Mouse (Mus musculus) MEL-GATA-1-ER (cell line): ENCODE measurements around the gene Trub1.

ENCODE experiments used
- DNase-seq: peaks from one replicate; pipeline ENCODE4 v3.0.0-alpha.2; 2012; ENCODE audit warnings: low read depth; ENCODE audit errors: extremely low read depth

Trub1 gene

DNA sequence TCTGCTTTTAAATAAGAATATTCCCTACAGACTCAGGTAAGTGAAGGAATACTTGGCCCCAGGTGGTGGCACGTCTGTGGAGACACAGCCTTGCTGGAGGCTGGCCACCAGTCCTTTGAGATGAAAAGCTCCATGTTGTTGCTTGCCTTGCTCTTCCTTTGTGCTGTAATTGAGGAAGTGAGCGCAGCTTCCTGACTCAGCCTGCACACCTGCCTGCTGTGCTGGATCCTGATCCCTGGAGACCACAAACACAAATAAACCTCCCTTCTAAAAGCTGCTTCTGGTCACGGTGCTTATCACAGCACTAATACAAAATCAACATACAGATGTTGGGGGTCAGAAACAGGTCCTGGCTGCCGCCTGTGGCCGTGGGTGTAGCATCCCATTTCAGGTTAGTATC, 41.3 kb downstream of the Trub1 start:
- DNase-seq: no peak

DNA sequence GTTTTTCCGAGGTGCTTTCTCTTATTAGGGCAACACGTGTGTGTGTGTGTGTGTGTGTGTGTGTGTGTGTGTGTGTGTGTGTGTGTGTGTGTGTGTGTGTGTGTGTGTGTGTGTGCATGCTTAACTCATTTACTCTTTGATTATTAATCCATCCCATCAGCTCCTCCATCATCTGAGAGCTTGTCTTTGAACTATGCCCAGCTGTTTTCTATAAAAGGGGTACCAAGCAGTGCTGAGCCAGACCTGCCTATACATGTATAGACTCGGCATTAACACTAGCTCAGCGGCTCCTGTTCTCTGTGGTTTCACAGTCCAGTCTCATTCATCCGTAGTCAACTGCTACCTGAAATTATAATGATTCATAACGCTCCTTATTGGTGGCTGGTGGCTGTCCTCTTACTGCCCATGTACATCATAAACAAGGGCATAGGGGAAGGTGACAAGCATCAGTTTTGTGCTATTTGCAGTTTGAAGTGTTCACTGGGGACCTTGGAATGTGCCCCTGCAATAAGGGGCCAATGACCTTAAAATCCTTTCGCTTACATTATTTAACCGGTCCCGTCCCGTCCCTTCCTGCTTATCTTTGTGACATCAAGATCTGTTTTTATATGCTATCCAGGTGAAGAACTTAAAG, 45.5 kb downstream of the Trub1 start:
- no peak for DNase-seq

DNA sequence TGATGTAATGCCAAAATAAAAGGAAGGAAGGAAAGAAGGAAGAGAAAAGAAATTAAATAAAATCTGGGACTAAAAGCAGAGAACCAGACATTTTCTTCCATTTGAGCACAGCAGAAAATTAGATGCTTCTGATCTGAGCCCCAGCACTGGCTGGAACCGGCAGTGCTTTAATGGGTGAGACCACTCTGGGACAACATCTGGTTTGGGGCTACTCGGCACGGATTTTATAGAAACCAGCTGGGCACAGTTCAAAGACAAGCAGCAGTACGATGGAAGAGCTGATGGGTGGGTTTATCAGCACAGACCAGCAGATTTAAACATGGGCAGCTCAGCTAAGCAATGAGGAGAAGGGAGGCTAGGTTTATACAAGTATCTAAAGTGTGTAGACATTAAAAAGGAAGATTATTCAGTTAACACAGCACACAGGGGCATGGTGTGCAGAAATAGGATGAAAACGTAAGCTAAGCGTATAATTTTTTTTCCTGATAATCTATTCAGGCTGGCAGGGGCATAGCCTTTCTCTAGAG, 46.2 kb downstream of the Trub1 start:
- DNase-seq: no peak

DNA sequence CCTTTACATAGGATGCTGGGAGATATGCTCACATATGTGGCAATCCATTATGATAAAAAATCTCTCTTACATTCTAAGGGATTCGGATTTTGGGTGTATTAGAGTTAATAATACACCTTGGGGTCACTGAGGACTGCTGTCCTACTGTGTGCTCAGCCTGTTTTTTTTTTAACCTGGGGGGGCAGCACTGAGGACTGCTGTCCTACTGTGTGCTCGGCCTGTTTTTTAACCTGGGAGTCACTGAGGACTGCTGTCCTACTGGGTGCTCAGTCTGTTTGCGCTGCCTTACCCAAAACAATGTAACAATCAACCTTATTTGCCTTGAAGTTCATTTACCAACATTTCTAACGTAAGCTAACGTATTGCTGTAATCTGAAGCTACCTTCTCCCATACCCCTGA, 47.5 kb downstream of the Trub1 start:
- no peak for DNase-seq

DNA sequence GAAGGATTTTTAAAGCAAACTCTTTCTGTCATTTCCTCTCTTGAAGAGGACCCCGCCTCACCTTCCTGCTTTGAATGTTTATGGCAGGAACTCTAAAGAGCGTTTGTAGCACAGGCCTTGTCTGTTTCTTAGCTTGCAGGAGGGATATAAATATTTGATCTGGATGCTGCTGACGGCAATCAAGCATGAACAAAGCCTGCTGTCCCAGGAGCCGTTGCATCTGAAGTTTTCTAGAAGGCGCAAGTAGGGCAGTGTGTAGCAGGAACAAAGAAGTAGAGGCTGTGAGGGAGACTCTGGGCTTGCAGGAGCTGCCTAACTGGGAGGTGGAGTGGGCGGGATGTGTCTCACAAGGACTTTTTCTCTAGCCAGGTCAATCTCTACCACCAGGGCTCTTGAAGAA, 50.4 kb downstream of the Trub1 start:
- DNase-seq: no peak

DNA sequence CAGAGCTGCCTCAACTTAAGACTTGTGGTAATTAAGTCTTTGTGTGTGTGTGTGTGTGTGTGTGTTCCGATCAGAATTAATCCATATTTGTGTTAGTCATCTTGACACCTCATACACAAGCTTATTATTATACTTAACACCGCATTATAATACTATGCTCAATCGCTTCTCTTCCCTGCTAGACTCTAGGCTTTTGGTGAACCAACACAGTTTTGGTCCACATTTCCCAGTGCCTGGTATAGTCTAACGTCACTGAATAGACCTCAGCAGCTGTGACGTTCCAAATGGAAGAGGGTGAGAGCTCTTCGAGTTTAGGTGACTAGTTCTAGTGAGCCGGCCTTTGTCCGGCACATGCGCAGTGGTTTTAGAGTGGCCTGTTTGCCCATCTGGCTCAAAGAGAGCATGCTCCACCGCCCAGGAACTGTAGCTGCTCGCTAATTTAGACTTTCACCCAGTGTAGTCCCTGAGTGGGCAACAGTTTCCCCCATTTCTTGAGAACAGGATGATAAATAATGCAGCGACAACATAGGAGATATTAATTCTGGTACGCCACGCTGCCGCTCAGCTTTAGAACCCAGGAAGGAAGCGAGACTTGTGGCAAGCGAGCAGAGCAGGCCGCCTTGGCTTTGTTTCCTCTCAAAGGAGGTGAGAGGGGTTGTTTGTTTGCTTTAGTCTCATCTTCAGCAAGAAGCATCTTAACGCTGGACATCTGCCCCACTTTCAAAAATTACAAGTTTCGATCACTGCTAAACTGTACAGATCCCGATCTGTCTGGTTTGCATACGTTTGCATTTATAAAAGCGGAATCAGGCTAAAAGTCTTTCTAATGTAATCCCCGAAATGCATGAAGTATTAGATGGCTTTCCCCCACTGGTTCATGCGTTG, 52.6 kb downstream of the Trub1 start:
- no peak for DNase-seq

DNA sequence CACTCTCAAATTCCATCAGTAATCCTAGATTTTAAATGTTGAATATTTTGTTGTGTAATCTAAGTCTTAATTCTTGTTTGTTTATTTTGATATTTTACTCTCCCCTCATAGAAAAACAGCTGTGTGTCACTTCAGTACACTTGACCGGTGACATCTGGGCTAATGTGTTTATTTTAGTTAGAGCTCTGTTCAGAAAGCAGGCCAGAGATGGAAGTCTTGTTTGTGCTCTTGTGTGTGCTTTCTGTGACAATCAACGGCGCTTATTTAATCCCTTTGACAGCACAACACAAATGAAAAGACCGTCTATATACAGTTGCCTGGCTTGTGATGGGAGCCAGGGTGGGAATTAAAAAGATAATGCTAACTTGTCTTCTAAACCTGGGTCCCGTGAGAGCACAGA, 53.9 kb downstream of the Trub1 start:
- DNase-seq: no peak

DNA sequence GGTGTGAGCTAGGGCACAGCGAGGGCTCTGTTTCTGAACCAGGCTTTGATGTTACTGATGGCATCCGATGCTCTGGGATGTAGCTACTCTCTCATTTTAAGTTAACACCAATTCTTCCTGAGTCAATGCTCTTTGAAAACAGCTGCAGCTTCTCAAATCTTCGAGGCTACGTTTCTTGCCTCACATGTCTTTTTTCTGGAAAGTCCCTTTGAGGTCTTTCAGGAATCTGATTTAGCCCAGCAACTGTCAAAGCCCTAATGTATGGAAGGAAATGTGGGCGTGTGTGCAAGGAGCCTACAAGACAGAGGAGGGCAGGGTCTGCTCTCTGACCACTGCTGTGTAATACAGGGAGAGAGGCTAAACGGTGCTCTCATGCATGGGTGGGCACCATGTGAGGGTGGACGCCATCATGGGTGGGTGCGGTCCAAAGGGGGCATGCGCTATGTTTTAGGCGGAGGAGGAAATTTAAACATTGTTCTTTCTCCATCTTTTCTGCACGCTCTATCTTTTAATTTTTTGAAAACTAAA, 55.6 kb downstream of the Trub1 start:
- no peak for DNase-seq

DNA sequence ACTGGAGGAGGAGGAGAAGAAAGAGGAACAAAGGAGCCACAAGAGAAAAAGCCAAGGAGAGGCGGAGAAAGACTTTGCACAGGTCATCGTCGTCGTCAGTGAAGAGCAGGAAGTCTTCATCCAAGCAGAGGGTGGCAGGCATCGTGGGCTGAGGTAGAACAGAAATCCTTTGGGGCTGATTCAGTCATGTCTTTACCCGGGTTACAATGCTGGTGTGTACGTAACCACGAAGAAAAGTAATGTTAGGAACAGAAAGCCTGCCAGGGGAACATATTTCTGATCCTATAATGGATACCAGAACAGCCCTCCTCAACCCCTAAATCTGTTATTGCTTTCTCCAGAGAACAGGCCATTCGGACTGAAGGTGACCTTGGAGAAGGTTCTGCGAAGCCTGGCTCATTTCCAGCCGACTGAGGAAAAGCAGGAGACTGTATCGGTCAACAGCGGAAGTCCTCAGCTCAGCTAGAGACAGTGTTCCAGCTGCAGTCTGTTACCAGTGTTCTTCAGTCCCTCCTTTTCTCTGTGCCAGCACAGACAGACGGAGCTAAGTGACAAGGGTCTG, 57.1 kb downstream of the Trub1 start:
- peak; percentile 71 for DNase-seq

DNA sequence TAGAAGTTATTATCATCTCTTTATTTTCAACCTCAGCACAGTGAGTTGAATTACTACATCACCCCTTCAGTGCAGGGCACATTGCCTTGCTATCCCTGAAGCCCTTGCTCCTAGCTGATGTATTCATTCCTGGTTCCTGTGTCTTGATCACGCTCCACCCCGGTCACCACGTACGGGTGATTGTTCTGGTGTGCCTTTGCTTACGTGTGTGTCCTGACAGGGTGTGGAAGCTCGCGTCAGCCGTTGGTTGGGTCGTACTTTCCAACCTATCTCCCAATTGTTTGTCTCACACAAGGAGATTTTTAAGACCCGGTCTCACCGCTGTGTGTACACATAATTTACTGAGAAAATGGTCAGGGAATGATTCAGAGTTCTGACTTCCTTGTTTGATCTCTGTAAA, 58.1 kb downstream of the Trub1 start:
- DNase-seq: no peak

DNA sequence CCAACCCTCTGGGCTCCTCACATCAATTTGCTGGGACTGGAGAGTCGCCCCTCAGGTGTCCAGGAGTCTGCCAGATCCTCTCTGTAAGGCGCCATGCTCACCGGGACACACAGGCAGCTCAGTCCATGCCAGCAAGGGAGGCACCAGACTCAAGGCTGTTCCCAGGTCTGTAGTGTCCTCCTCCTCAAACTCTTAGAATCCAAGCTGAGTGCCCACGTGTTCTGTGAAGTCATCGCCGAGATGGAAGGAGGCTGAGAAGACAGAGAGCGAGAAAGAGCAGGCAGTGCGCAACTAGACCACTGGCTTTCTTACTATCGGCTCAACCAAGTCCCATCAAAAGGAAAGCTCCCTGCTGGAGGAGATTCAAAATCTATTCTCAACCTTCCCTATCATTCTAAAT, 60.4 kb downstream of the Trub1 start:
- DNase-seq: no peak

DNA sequence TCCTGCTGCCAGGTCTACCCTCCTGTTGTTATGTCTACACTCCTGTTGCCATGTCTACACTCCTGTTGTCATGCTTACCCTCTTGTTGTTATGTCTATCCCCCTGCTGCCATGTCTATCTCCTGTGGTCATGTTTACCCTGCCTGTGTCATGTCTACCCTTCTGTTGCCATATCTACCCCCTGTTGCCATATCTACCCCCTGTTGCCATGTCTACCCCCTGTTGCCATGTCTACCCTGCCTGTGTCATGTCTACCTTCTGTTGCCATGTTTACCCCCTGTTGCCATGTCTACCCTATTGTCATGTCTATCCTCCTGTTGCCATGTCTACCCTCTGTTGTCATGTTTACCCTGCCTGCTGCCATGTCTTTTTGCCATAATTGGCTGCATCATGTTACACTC, 69.0 kb downstream of the Trub1 start:
- no peak for DNase-seq

DNA sequence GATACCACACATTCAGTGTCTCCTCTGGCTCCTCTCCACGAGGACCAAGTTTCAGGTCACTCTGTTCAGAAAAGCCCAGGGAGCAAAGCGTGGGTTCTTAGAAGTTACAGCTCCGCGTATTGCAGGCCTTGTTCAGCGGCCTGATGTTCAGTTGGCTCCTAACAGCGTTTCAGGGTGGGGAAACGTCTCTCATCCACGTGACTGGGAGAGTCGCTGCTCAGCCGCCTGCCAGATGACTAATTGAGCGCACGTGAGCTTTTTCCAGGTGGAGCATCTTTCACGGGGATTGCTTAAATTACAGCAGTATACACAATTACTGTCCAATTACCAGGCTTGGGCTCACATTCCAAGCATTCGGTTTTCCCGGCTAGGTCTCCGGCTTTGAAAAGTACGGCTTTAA, 70.7 kb downstream of the Trub1 start:
- no peak for DNase-seq

DNA sequence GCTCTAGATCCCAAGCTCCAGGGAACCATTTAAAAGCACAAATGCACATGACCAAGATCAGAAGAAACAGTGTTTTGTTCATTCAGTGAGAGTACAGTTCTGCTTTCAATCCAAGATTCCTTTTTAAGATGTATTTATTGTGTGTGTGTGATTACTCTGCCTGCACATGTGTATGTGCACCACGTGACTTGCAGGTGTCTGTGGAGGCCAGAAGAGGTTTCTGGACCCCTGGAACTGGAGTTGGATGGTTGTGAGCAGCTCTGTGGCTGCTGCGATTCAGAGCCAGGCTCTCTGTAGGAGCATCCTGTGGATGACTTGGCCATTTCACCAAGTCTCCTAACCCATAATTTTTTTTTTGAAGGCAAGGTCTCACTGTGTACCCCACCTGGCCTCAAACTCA, 73.0 kb downstream of the Trub1 start:
- no peak for DNase-seq

DNA sequence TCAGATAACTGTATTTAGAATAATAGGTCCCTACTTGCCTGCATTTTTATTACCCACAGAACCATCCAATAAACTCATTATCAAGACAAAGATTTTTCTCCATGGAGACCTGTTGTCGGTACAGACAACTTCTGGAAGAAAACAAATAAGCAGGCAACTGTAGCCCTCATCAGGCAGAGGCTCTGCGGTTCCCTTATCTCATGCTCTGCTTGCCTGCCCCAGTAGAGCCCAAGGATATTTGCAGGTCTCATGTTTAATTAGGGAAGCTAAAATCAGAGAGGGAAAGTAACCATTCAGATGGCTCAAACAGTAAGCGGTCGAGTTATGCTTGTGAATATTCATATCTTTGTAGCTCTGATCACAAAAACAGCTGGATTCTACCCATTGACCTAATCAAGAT, 77.5 kb downstream of the Trub1 start:
- DNase-seq: peak; percentile 66

DNA sequence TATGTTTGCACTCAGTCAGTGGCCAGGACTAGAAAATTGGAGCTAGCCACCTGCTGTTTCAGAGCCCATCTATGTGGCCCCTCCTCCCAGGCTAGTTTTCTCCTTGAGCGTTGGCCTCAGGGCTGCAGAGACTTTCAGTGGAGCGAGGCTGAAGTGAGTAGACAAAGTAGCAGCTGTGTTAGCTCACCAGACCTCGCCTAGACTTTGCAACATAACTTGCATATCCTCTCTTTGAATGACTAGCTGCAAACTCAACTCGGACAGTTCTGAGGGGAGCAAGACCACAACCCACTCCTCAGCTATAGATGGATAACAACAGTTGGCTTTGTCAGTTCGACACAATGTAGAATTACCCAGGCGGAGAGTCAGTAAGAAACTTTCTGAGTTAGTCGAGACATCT, 81.5 kb downstream of the Trub1 start:
- no peak for DNase-seq

DNA sequence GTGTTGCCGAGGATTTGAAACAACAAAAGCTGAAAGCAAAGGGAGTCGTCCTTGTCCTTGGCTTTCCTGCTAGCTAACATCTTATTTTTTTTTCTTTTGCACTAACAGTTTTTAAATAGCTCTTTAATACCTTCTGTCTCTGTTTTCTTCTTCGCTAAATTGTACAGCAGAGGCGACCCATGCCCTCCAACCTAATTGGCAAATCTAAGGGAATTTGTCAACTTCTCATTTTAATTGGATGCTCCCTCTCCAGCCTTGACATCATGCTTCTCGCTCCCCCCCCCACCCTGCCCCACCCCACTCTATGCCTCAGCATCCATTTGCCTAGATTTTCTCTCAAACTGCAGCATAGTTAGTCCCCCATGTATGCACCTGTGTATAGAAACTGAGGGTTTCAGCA, 83.8 kb downstream of the Trub1 start:
- DNase-seq: no peak

DNA sequence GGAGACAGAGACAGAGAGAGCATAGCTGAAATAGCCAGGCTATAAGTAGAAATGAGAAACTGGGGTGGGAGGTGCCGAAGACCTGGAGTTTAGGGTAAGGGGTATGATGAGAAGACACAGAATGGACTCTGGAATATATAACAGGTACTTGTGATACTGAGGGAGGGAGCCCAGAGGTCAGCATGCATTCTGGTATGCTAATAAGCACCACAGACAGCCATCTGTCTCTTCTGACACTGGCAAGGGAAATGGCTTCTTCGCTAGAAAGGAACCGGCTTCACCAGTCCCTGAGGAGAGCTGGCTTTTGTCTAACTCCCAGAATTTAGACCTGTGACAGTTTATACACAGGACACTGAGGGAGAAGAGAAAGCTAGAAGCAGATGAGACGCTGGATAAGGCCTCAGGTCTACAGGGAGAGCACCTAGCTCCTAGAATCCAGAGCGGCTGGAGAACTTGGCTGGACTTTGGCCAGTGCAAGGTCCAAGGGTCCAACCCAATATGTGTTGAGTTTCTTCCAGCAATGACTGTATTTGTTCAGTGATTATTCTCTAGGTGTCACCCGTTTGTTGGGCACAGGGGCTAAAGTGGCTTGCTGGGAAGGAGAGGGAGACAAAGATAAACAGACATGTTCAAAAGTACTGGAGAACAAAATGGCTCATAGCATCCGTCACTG, 84.9 kb downstream of the Trub1 start:
- no peak for DNase-seq

DNA sequence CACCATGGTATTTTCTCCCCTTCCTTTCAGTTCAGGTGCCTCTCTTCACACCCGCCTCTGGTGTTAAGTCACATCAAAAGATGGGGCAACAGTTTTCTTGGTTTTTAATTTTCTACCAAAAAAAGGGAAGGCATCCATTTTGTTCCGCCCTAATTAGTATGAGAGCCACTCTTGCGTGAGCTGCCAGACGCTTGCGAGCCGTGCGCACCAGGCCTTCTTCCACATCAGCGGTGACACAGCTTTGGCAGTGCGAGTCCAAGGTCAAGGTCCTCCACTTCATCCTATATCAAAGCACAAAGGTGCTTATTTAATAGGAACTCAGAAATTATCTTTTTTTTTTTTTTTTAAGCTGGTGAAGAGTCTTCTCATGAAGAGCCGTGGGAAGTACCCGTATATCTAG, 87.4 kb downstream of the Trub1 start:
- no peak for DNase-seq
